Mouse (Mus musculus) intestine, postnatal 0 days (tissue): ENCODE data around the gene Ngdn. TPM values are rescaled to one million over a fixed set of nuclear protein-coding genes. Genes with fewer than 3 reads are reported as not detected.
A peak's percentile ranks its signal among the peaks of the same experiment; 100 is the strongest.

Experiments
- ATAC-seq: fragments of 200-750 bp; cut with Nextera tagmentation; 2 replicates; pipeline ENCODE4 v1.8.0; 2017; ENCODE audit warnings: mild to moderate bottlenecking, moderate TSS enrichment, moderate library complexity
- H3K27ac ChIP-seq: fragments of 300-500 bp; sonication (generic); 2 replicates; pipeline ENCODE4 v1.5.1; 2014; ENCODE audit warnings: mild to moderate bottlenecking, low read depth, low read length, moderate library complexity
- H3K27me3 ChIP-seq: fragments of 300-500 bp; sonication (generic); replicated peaks from 2 replicates; pipeline ENCODE4 v1.6.1; 2014; ENCODE audit warnings: low read length, mixed read lengths; ENCODE audit not compliant: control insufficient read depth, insufficient read depth
- H3K36me3 ChIP-seq: fragments of 300-500 bp; sonication (generic); 2 replicates; pipeline ENCODE4 v1.6.1; 2014; ENCODE audit warnings: mild to moderate bottlenecking, moderate library complexity; ENCODE audit not compliant: control insufficient read depth, insufficient read depth
- H3K4me1 ChIP-seq: fragments of 300-500 bp; sonication (generic); replicated peaks from 2 replicates; pipeline ENCODE4 v1.6.1; 2014; ENCODE audit warnings: antibody characterized with exemption, low read length, mixed read lengths; ENCODE audit not compliant: control insufficient read depth, insufficient read depth
- H3K4me2 ChIP-seq: fragments of 300-500 bp; sonication (generic); replicated peaks from 2 replicates; pipeline ENCODE4 v1.6.1; 2014; ENCODE audit warnings: low read depth, mild to moderate bottlenecking, moderate library complexity
- H3K4me3 ChIP-seq: fragments of 300-500 bp; sonication (generic); 2 replicates; pipeline ENCODE4 v1.5.1; 2014; ENCODE audit warnings: low read depth, low read length
- H3K9ac ChIP-seq: fragments of 300-500 bp; sonication (generic); 2 replicates; pipeline ENCODE4 v1.6.1; 2014; ENCODE audit warnings: mild to moderate bottlenecking, low read depth, low read length
- H3K9me3 ChIP-seq: fragments of 300-500 bp; sonication (generic); 2 replicates; pipeline ENCODE4 v1.6.1; 2016; ENCODE audit warnings: mixed run types; ENCODE audit not compliant: control insufficient read depth
- CTCF ChIP-seq: sonication (generic); IDR thresholded peaks from 2 replicates; pipeline ENCODE4 v1.5.1; 2016; ENCODE audit warnings: low read depth, mild to moderate bottlenecking, control low read depth, antibody characterized with exemption, moderate library complexity
- WGBS: fragments of 180-500 bp; shearing (Covaris S2); extraction: QIAGEN DNeasy Blood & Tissue Kit; methylation state at CpG from one replicate; pipeline ENCODE4 v1.1.7; 2014; 5-methylcytosine and 5-hydroxymethylcytosine counted together
- polyA plus RNA-seq: library from polyadenylated mRNA; unstranded; fragments of >200 nt; fragmentation: Nextera tagmentation; extraction: Ambion mirVana; gene quantifications from 2 replicates; pipeline ENCODE4 v1.2.1, GENCODE M21; 2015

Ngdn gene
- polyA plus RNA-seq, 1 experiment from 2014 or later: 69.4 TPM

GRCm38 (mm10) chr14:55007120-55007908, 7.9 kb upstream of the Ngdn start:
- 55% methylated on average over 9 of the region's 9 CpGs for WGBS
- H3K27ac ChIP-seq: no peak overlapping the region
- TF ChIP-seq CTCF: no peak
- ATAC-seq: peak; percentile 64
- H3K36me3 ChIP-seq: no peaks in the 10 kb centered on the region
- H3K4me1 ChIP-seq: 0 out of 2 replicates have a peak, but pooled peaks cover 3% of the 10 kb centered on the region
- no peak overlapping the region for H3K9ac ChIP-seq
- no peak overlapping the region for H3K4me2 ChIP-seq
- no peak overlapping the region for H3K4me3 ChIP-seq
- H3K9me3 ChIP-seq: no peaks in the 10 kb centered on the region
- no peaks in the 10 kb centered on the region for H3K27me3 ChIP-seq

DNA sequence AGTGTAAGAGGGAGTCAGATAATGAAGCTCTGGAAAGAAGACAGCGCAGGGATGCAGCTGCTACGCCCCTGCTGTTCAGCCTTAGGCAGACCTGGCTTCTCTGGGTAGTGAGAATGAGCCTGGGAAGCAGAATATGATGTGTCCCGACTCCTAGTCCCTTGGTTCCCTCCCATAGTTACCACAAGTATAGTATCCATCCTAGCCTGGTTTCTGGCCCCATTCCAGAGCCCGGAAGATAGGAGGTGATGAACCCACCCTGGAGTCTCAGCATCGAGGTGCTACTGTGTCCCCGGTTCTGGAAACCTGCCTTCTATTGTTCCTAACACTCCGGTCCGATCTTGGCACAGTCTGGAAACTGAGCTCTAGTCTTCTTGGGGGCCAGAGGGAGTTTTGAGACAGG, 6.8 kb upstream of the Ngdn start:
- ATAC-seq: no peak
- no peaks in the 10 kb centered on the region for H3K9me3 ChIP-seq
- 0 out of 2 replicates have a peak, but pooled peaks cover 3% of the 10 kb centered on the region for H3K4me1 ChIP-seq
- no peak overlapping the region for H3K4me2 ChIP-seq
- no peak for TF ChIP-seq CTCF
- H3K27me3 ChIP-seq: no peaks in the 10 kb centered on the region
- H3K27ac ChIP-seq: no peak overlapping the region
- WGBS: 80% methylated on average over 8 of the region's 8 CpGs
- H3K4me3 ChIP-seq: no peak overlapping the region
- no peak overlapping the region for H3K9ac ChIP-seq
- H3K36me3 ChIP-seq: no peaks in the 10 kb centered on the region

DNA sequence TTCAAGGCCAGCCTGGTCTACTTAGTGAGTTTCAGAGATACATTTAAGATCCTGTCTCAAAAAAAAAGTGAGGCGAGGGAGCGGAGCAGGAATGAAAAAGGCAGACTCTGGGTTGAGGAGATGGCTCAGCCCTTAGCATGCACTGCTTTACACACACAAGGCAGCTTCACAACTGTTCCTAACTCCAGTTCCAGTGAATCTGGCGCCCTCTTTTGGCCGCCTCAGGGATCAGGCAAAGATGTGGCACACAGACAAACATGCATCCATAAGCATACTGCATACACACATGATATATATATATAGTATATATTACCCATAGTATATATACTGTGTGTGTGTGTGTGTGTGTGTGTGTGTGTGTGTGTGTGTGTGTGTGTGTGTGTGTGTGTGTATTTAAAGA, 4.1 kb upstream of the Ngdn start:
- H3K9me3 ChIP-seq: no peaks in the 10 kb centered on the region
- no peak overlapping the region for H3K4me2 ChIP-seq
- H3K27me3 ChIP-seq: no peaks in the 10 kb centered on the region
- H3K4me3 ChIP-seq: no peak overlapping the region
- H3K9ac ChIP-seq: no peak overlapping the region
- peak; percentile 53 for TF ChIP-seq CTCF
- H3K4me1 ChIP-seq: no peaks in the 10 kb centered on the region
- H3K36me3 ChIP-seq: no peaks in the 10 kb centered on the region
- WGBS: 66% methylated on average over 4 of the region's 4 CpGs
- no peak overlapping the region for H3K27ac ChIP-seq
- no peak for ATAC-seq

GRCm38 (mm10) chr14:55014591-55014990, 663 bp upstream of the Ngdn start:
- H3K4me1 ChIP-seq: no peaks in the 10 kb centered on the region
- peaks cover 8% of the 10 kb centered on the region; the same call in 1 of the 2 replicates for H3K36me3 ChIP-seq
- H3K4me2 ChIP-seq: peak overlapping the region; percentile 69
- H3K27ac ChIP-seq: peak overlapping the region; percentile 83
- peak overlapping the region; percentile 55 for H3K9ac ChIP-seq
- peak overlapping the region; percentile 46 for H3K4me3 ChIP-seq
- H3K27me3 ChIP-seq: no peaks in the 10 kb centered on the region
- H3K9me3 ChIP-seq: no peaks in the 10 kb centered on the region
- peak; percentile 50 for ATAC-seq
- under 1% methylated on average over 27 of the region's 27 CpGs for WGBS
- no peak for TF ChIP-seq CTCF

- no peak for TF ChIP-seq CTCF
- H3K27me3 ChIP-seq: no peaks in the 10 kb centered on the region
- peak overlapping the region; percentile 70 for H3K9ac ChIP-seq
- peaks cover 13% of the 10 kb centered on the region; the same call in 1 of the 2 replicates for H3K36me3 ChIP-seq
- under 1% methylated on average over 17 of the region's 17 CpGs for WGBS
- H3K4me3 ChIP-seq: peak overlapping the region; percentile 80
- ATAC-seq: no peak; the same call in 1 of the 2 replicates
- H3K27ac ChIP-seq: peak overlapping the region; percentile 76
- H3K4me2 ChIP-seq: peak overlapping the region; percentile 77
- H3K4me1 ChIP-seq: no peaks in the 10 kb centered on the region
- no peaks in the 10 kb centered on the region for H3K9me3 ChIP-seq
These were observed 485 bp downstream of the Ngdn start for GRCm38 (mm10) chr14:55015767-55016111.

DNA sequence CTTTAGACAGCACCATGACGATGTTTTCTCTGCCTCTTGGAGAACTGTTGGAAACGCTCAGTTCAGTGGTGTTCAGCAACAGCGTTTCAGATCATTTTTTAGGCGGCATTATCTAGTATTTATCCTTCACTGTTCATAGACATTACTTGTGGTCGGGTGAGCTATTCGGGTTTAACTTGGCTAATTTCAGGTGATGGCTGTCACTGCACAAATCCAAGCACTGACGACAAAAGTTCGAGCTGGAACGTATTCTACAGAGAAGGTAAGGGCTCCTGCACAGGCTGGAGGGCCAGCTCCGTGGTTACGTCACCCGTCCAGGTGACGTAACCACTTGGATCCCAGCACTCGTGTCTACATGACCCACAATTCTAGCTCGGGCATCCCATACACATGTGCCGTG, 1.6 kb downstream of the Ngdn start:
- 90% methylated on average over 16 of the region's 16 CpGs for WGBS
- ATAC-seq: no peak

More for the DNA sequence above, 1.6 kb downstream of the Ngdn start:
- Histone ChIP-seq H3K9me3 (no peaks in the 10 kb centered on the region), H3K36me3 (peaks cover 22% of the 10 kb centered on the region), H3K4me1 (no peaks in the 10 kb centered on the region), H3K27me3 (no peaks in the 10 kb centered on the region), H3K4me2 (no peak overlapping the region), H3K4me3 (no peak overlapping the region), H3K27ac (no peak overlapping the region), H3K9ac (no peak overlapping the region)
- TF ChIP-seq CTCF: no peak
